Mouse (Mus musculus): ENCODE results near the gene Bcl6b. TPM values are rescaled to one million over a fixed set of nuclear protein-coding genes. Genes with fewer than 3 reads are reported as not detected.

Bcl6b gene
- polyA plus RNA-seq, 1 experiment from 2014 or later: 5.9 TPM

DNA sequence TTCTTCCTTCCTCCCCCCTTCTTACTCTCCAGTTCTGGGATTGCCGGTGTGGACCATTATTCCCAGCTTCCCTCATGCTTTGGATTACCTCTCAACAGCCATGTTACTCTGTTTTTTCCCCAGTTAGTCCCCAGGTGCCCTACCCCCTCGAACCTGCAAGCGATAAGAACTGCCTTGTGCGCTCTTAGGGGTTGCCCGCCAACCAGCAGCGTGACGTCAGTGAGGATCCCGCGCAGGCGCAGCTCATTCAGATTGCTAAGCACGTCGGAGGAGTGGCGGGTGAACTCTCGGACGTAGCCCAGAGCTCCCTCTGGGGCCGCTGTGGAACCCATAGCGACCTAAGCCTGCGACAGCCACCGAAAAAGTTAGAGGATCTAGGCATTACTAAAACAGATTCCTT is 770 bp downstream of the Bcl6b start:
- peaks cover 49% of the 10 kb centered on the region for H3K4me1 ChIP-seq
- peak overlapping the region; percentile 8; the same call in 1 of the 2 replicates for H3K9ac ChIP-seq
- under 1% methylated on average over 19 of the region's 19 CpGs for WGBS
- H3K27ac ChIP-seq: no peak overlapping the region; the same call in 1 of the 2 replicates
- no peaks in the 10 kb centered on the region for H3K36me3 ChIP-seq (replicated peaks)
- peak overlapping the region; percentile 29 for H3K4me3 ChIP-seq (replicated peaks)
- peak overlapping the region; percentile 49 for H3K4me2 ChIP-seq
- peak; percentile 64 for ATAC-seq (ENCODE audit: low FRiP score)
- peaks cover 78% of the 10 kb centered on the region for H3K27me3 ChIP-seq
- H3K9me3 ChIP-seq: no peaks in the 10 kb centered on the region

GRCm38 (mm10) chr11:70227661-70228245 is 1.8 kb downstream of the Bcl6b start:
- Histone ChIP-seq H3K36me3 (replicated peaks) (no peaks in the 10 kb centered on the region), H3K4me3 (replicated peaks) (no peak overlapping the region), H3K9ac (no peak overlapping the region), H3K9me3 (no peaks in the 10 kb centered on the region), H3K4me2 (no peak overlapping the region), H3K4me1 (peaks cover 44% of the 10 kb centered on the region), H3K27me3 (peaks cover 83% of the 10 kb centered on the region), H3K27ac (no peak overlapping the region)
- WGBS: 79% methylated on average over 4 of the region's 4 CpGs
- no peak for ATAC-seq (ENCODE audit: low FRiP score)

- H3K4me3 ChIP-seq (replicated peaks): peak overlapping the region; percentile 15; the same call in 1 of the 2 replicates
- H3K4me1 ChIP-seq: peaks cover 41% of the 10 kb centered on the region
- WGBS: 35% methylated on average over 5 of the region's 5 CpGs
Measured at GRCm38 (mm10) chr11:70227126-70227525, 2.5 kb downstream of the Bcl6b start.

GRCm38 (mm10) chr11:70226602-70226890 is 3.1 kb downstream of the Bcl6b start:
- Histone ChIP-seq H3K27me3 (peaks cover 82% of the 10 kb centered on the region), H3K4me3 (replicated peaks) (peak overlapping the region; percentile 15), H3K9me3 (no peaks in the 10 kb centered on the region), H3K4me1 (peaks cover 46% of the 10 kb centered on the region), H3K9ac (peak overlapping the region; percentile 18), H3K36me3 (replicated peaks) (no peaks in the 10 kb centered on the region), H3K4me2 (peak overlapping the region; percentile 42), H3K27ac (no peak overlapping the region)
- 5% methylated on average over 18 of the region's 18 CpGs for WGBS
- ATAC-seq (ENCODE audit: low FRiP score): no peak

More at GRCm38 (mm10) chr11:70227126-70227525, 2.5 kb downstream of the Bcl6b start:
- no peak for ATAC-seq (ENCODE audit: low FRiP score)
- H3K9me3 ChIP-seq: no peaks in the 10 kb centered on the region
- H3K36me3 ChIP-seq (replicated peaks): no peaks in the 10 kb centered on the region
- H3K4me2 ChIP-seq: peak overlapping the region; percentile 42
- no peak overlapping the region for H3K27ac ChIP-seq
- H3K9ac ChIP-seq: peak overlapping the region; percentile 18; the same call in 1 of the 2 replicates
- peaks cover 85% of the 10 kb centered on the region for H3K27me3 ChIP-seq

DNA sequence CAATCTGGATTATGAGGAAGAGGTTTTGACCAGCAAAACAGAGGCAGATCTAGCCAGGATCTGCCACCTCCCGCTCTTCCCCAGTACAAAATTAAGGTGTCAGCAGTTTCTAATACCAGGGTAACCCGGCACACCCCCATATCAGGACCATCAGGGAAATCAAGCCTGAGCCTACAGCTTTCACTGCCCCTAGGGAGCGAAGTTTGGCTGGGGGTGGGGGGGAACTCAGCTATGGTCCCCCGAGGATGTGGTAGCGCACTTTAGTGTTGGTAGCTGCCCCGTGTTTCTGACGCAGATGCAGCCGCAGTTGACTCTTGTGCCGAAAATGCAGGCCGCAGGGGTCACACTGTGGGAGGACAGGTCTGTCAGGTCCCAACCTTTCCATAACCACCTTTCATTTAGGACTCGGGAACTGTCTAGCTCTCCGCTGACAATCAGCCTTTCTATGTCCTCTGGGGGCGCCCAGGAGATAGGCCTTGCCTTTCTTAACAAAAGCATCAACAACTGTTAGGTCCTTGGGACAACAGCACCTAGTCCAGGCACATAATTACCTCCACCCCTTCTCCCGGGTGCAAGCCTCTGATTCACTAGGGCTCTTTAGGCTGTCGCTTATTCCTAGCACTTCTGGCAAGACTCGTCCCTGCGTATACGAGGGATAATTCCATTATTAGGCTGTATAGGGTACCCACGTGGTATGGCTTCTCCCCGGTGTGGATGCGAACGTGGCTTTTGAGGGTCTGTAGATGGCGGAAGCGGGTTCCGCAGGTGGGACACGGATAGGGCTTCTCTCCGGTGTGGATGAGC is 3.6 kb downstream of the Bcl6b start:
- H3K4me1 ChIP-seq: peaks cover 51% of the 10 kb centered on the region
- WGBS: 17% methylated on average over 27 of the region's 27 CpGs
- peak overlapping the region; percentile 18; the same call in 1 of the 2 replicates for H3K9ac ChIP-seq
- H3K27ac ChIP-seq: no peak overlapping the region
- peaks cover 80% of the 10 kb centered on the region for H3K27me3 ChIP-seq
- ATAC-seq (ENCODE audit: low FRiP score): no peak
- peak overlapping the region; percentile 15; the same call in 1 of the 2 replicates for H3K4me3 ChIP-seq (replicated peaks)
- no peaks in the 10 kb centered on the region for H3K36me3 ChIP-seq (replicated peaks)
- H3K9me3 ChIP-seq: no peaks in the 10 kb centered on the region
- peak overlapping the region; percentile 42 for H3K4me2 ChIP-seq

- Histone ChIP-seq H3K4me3 (replicated peaks) (no peak overlapping the region), H3K4me1 (peaks cover 48% of the 10 kb centered on the region), H3K27ac (no peak overlapping the region), H3K4me2 (no peak overlapping the region), H3K27me3 (peaks cover 60% of the 10 kb centered on the region), H3K36me3 (replicated peaks) (no peaks in the 10 kb centered on the region), H3K9ac (no peak overlapping the region), H3K9me3 (no peaks in the 10 kb centered on the region)
- no peak for ATAC-seq (ENCODE audit: low FRiP score)
- 90% methylated on average over 9 of the region's 9 CpGs for WGBS
Measured at GRCm38 (mm10) chr11:70223724-70224123, 5.9 kb downstream of the Bcl6b start.

DNA sequence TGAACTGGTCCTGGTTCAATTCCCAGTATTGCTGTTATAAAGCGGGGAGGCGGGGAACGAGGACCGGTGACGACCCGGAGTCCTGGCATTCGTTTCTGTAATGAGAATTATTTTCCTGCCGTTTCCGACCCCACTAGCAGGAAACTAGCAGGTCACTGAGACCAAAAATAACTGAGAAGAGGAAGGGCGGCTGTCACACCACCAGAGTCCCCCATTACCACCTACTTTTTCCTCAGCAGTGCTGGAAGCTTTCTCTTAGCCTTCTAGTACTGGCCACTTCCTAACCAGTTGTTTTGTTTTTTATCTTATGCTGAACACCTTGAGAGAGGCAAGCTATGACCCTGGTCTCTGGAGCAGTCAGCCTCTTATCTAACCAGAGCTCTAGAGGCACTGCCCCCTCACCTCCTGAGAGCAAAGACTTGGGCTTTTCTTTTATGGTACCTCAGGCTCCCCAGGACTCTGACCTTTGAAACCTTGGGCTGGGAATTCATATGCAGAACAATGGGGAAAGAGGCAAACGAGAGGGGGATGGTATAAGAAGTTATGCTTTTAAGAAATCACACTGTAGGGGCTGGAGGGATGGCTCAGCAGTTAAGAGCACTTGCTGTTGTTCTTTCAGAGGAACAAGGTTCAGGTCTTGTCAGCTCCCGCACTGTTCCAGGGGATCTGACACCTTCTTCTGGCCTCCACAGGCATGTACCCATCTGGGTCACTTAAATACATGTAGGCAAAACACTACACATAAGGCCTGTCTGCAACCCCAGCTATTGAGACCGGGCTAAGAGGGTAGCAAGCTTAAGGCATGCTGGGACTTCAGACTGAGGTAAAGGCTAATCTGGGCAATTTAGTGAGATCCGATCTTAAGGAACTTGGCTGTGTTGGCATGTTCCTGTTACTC is 7.7 kb downstream of the Bcl6b start:
- Histone ChIP-seq H3K36me3 (replicated peaks) (peaks cover 13% of the 10 kb centered on the region), H3K9ac (peak overlapping the region; percentile 77), H3K4me2 (peak overlapping the region; percentile 91), H3K27ac (peak overlapping the region; percentile 82; the same call in 1 of the 2 replicates), H3K27me3 (peaks cover 52% of the 10 kb centered on the region), H3K4me1 (peaks cover 45% of the 10 kb centered on the region), H3K9me3 (no peaks in the 10 kb centered on the region), H3K4me3 (replicated peaks) (peak overlapping the region; percentile 57)
- WGBS: 9% methylated on average over 14 of the region's 14 CpGs
- ATAC-seq (ENCODE audit: low FRiP score): no peak

DNA sequence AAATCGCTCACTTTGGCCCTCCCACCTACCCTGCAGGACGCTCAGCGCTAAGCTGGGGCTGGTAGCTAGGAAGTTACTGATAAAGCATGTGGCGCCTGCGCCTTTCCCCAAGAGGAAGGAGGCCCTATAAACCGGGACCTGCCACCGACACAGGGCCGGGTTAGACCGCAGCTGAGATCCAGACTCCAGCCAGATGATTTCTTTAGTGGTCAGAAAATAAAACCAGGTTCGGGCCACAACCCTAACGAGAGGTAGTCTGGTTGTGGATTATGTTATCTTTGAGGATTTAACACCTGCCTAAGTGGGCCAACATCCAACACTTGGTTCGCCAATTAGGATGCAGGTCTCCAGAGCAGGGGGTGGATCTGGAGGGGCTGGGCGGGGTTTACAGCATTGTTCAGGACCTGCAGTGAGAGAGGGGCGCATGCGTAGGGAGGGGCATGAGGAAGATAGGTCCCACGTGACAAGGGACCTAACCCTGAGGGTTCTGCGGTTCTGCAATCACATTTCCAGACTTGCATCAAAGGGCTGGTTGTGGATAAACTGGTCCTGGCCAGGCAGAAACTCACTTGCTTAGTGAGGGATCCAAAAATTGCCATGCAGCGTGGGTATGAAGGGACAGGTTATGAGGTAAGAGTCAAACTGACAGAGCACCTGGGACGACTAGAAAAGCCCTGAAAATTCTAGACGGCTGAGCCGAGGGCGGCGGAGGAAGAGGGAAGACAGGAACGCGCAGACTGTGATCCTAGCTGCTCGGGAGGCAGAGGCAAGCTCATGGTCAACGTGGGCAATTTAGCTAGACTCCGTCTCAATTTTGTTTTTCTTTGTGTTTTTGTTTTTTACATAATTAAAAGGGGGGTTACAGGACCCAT is 8.6 kb downstream of the Bcl6b start, which contains the start of gene Slc16a13:
Gene Slc16a13 (minus strand): TSS at position 334 of the 872 bp plus-strand sequence.
- Histone ChIP-seq H3K4me1 (peaks cover 36% of the 10 kb centered on the region), H3K27ac (peak within 1 kb of the TSS; percentile 91), H3K9ac (peak within 1 kb of the TSS; percentile 77), H3K36me3 (replicated peaks) (peaks cover 15% of the 10 kb centered on the region), H3K4me2 (peak within 1 kb of the TSS; percentile 91), H3K27me3 (peaks cover 52% of the 10 kb centered on the region), H3K9me3 (no peaks in the 10 kb centered on the region), H3K4me3 (replicated peaks) (peak within 1 kb of the TSS; percentile 57)
- peak; percentile 96 for ATAC-seq (ENCODE audit: low FRiP score)
- WGBS: under 1% methylated on average over 28 of the region's 28 CpGs

DNA sequence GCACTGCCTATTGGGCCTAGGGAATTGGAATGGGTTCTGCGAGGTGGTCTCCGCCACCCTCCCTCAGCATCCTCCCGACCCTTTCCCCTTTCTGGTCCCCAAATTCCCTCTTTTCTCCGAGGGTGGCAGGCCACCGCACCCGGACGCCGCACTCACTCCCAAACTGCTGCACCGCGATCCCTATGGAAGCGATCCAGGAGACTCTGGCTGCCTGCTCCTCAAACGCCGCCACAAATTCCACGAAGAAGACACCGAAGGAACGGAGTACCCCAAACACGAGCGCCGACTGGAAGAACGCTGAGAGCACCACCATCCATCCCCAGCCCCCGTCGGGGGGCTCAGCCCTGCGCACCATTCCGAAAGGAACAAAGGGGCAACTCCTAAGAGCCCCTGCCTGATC is 9.3 kb downstream of the Bcl6b start:
- peaks cover 15% of the 10 kb centered on the region for H3K36me3 ChIP-seq (replicated peaks)
- peaks cover 52% of the 10 kb centered on the region for H3K27me3 ChIP-seq
- H3K4me3 ChIP-seq (replicated peaks): peak overlapping the region; percentile 57
- peak overlapping the region; percentile 77 for H3K9ac ChIP-seq
- H3K4me1 ChIP-seq: peaks cover 34% of the 10 kb centered on the region
- H3K4me2 ChIP-seq: peak overlapping the region; percentile 91
- no peaks in the 10 kb centered on the region for H3K9me3 ChIP-seq
- no peak for ATAC-seq (ENCODE audit: low FRiP score)
- H3K27ac ChIP-seq: peak overlapping the region; percentile 91
- WGBS: 1% methylated on average over 24 of the region's 24 CpGs

- no peak for ATAC-seq (ENCODE audit: low FRiP score)
- peaks cover 37% of the 10 kb centered on the region for H3K4me1 ChIP-seq
- peak overlapping the region; percentile 77 for H3K9ac ChIP-seq
- 57% methylated on average over 7 of the region's 7 CpGs for WGBS
- peaks cover 52% of the 10 kb centered on the region for H3K27me3 ChIP-seq
- H3K9me3 ChIP-seq: no peaks in the 10 kb centered on the region
- H3K36me3 ChIP-seq (replicated peaks): peaks cover 15% of the 10 kb centered on the region
- H3K27ac ChIP-seq: peak overlapping the region; percentile 91
- peak overlapping the region; percentile 91 for H3K4me2 ChIP-seq
- H3K4me3 ChIP-seq (replicated peaks): peak overlapping the region; percentile 57
Measured at GRCm38 (mm10) chr11:70219873-70220272, 9.7 kb downstream of the Bcl6b start.

DNA sequence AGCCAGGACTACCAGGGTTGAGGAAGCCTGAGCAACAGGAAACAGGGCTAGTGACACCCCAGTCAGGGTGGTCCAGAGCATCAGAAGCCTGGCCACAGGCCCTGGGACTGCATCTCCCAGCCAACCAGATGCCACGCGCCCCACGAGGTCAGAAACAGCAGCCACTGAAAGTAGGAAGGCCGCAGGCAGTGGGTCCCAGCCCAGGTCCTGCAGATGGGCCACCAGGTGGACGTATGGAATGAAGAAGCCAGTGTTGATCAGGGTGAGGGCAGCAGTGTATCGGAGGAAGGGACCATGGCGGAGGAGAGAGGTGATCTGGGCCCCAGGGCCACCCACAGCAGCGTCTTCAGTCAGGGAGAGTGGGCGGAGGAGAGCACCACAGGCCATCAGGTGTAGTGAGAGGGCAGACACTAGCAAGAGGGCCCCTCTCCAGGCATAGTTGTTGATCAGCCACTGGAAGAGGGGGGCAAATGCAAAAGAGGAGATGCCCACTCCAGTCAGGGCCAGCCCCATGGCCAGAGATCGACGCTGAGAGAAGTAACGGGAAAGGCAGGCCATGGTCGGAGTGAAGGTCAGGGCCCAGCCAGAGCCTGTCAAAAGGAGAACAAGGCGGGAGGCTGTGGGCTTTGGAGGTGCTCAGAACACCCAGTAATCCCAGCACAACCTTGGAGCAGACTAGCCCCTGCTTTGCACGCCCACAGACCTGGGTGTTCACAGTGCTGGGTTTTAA is 10.7 kb downstream of the Bcl6b start:
- ATAC-seq (ENCODE audit: low FRiP score): no peak
- H3K27ac ChIP-seq: no peak overlapping the region
- 92% methylated on average over 15 of the region's 15 CpGs for WGBS
- peak overlapping the region; percentile 91 for H3K4me2 ChIP-seq
- H3K36me3 ChIP-seq (replicated peaks): peaks cover 15% of the 10 kb centered on the region
- no peaks in the 10 kb centered on the region for H3K9me3 ChIP-seq
- H3K4me1 ChIP-seq: peaks cover 46% of the 10 kb centered on the region
- H3K4me3 ChIP-seq (replicated peaks): peak overlapping the region; percentile 8; the same call in 1 of the 2 replicates
- peaks cover 52% of the 10 kb centered on the region for H3K27me3 ChIP-seq
- H3K9ac ChIP-seq: no peak overlapping the region
